Mouse (Mus musculus) cerebellum, adult 11 months (tissue): Measurements from ENCODE around the gene Rgn.

Experiments used
- DNase-seq: peaks from one replicate; pipeline ENCODE4 v3.0.0; 2022

Rgn gene

DNA sequence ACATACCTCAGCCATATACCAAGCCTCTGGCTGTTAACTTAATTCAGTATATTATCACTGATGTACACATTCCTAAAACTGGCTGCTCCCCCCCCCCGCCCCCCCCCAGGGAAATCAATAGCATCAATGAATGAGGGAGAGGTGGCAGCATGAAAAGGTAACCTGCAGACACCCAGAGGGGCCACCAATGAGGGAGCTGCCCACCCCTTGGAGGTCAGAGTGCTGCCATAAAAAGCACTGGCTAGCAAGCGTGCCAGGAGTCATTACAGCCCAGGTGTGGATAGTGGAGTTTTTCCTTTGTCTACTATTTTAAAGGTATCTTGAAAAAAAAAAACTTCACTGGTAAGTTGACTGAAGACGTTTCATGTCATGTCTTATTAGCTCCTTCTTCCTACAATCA lies at the start of gene Rgn:
Gene Rgn, plus strand, starts transcription at position 256 of the 400 bp plus-strand sequence.
- DNase-seq = no peak

DNA sequence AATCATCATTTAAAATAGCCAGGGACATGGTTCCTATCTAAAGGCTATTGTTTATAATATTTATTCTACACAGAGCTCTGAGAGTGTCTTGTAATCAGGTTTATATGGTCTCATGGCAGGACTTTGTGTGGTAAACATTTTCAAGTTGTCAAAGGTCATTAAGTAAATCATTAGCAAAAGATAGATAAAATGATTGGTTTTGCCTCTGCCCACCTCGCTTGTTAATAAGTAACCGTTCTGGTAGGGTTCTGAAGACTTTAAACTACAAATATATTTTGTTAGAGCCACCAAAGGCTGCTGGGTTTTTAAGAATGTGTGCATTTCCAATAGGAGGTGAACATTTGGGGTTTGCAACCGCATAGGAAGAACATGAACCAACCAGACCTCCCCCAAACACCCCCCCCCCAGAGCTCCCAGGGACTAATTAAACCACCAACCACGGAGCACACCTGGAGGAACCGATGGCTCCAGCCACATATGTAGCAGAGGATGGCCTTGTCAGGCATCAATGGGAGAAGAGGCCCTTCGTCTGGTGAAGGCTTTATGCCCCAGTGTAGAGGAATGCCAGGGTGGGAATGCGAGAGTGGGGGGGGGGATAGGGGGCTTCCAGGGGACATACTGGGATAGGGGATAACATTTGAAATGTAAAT lies 29.2 kb upstream of the Rgn start:
- DNase-seq = no peak

DNA sequence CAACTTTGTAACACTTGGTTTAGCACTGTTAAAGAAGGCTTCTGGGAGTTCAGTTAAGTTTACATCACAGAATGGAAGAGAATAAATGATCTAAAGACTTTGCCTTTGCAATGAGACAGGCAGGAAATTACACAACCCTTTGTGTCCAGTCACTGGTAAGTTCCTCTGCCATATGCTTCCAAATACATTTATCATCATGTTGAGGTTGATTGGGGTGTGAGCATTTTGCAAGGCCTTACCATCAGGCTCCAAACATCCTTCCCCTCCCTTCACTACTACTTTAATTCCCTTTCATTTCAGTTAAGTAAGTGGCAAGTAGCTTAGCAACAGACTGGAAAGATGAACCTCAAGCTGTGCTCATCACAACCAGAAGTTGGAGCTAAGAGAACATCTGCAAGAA lies 28.0 kb upstream of the Rgn start:
- no peak for DNase-seq

DNA sequence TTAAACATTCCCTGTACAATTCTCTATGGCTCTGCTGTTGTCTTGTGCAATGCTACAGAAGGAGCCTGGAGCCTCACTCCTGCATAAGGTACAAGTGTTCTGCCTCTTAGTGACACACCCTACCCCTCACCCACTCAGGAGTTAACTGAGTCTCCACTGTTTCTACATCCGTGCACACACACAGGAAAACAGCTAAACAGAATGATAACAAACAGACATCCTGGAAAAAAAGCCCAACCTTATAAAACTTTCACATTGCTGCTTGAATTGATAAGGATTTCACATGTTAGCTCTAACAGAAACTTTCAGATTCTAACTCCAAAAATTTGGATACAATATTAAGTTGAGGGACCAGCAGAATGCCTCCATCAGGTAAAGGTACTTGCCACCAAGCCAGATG lies 17.0 kb upstream of the Rgn start:
- no peak for DNase-seq

DNA sequence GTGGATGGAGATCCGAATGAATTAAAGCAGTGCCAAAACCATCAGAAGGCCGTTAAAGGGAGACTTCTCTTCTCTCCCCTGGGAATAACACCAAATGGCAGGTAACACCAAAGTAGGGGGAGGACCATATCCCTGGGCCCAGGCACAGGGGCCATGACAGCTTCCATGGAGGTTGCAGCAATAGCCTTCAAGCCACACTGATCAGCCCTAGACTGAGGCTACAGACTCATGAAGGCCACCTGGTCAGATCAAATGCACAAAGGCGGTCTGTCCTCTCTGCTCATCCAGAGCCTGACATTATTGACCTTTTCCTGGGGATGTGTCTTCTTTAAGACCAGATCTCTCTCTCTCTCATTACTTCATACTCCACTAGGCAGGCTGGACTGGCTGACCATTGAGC lies 5.7 kb upstream of the Rgn start:
- no peak for DNase-seq

DNA sequence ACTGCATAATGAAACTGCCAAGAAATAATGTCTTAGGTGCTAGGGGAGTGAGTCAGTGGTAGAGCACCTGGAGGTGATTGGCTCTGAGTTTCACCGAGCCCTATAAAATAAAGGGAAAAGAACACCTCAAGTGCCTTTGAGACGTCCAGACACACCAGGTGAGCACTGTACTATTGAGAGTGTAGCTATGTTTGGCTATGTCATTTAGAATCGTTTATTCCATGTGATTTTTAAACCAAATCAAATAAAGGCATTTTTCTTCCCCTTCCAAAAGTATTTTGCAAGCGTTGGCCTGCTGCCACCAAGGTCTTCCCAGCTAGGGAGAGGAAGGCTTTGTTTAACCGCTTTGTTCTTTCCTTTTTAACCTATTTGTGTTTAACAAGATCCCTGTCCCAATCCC lies 2.0 kb upstream of the Rgn start:
- DNase-seq = no peak

DNA sequence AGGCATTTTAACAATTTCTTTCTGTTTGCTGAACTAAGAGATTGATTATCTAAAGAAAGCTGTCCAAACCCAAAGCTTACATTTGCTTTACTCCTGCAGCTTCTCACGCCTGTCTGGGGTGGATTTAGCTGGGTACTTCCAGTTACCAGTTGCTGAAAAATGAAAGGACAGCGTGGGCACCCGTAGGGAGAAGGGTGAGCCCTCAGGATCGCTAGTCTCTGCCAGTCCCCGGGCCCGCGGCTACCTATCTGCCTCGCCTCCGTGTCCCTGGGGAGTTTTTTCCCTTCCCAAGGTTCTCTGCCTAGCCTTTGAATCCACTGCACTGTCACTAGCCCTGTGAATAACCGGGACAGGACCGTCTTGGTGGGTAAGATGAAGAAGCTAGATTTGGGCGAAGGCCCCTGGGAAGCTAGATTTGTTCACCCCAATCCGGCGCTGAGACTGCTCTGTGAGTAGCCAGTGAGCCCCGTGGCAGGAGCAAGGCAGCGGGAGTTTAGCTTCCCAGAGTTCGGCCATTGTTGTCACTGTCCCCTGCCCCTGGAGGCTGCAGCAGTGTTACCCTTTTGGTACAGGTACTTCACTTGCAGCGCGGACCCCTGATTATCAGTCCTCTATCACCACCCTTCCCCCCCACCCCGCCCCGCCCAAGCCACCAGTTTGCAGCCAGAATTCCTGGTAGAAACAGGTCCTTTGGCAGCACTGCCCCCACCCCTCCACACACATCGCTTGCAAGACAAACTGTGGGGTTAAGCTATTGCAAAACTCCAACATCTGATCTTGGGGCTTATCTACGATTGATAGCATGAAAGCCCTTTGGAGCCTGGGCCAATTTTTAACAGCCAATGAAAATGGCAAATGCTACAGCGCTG lies 1.3 kb upstream of the Rgn start:
- DNase-seq = peak; percentile 7

DNA sequence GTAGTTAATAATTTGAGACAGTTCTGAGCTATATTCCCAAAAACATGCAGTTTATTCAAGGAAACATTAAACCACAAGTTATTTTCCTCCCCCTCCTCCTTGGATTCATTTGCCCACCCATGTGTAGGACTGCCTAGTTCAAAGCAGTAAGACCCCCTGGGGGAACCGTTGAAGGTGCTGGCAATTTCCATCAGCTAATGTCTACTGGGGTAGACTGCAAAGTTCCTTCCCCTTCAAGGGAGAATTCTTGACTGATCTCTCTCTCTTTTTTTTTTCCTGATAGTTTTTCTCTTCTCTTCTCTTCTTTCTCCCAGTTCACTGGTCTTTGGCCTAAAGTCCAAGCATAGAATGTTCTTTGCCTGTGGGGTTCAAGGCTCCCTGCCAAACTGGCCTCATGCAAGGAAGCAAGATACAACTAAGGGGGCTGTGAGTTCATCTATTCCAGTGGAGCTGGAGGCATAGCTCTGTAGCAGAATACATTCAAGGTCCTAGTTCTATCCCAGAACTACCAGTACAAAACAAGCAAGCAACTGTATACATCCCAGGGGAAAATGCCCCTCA lies 627 bp upstream of the Rgn start:
- DNase-seq = no peak

DNA sequence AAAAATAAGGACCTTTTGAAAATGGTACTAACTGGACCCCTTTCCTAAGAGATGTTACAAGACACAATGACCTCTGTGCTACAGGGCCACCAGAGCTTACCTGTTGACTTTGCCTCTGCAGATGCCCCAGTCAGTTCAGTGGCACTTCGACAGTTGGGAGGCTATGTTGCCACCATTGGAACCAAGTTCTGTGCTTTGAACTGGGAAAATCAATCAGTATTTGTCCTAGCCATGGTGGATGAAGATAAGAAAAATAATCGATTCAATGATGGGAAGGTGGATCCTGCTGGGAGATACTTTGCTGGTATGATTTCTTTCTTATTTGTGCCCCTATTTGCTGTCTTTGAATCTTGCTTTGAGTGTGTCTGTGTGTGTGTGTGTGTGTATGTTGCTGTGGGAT lies 2.6 kb downstream of the Rgn start:
- no peak for DNase-seq

DNA sequence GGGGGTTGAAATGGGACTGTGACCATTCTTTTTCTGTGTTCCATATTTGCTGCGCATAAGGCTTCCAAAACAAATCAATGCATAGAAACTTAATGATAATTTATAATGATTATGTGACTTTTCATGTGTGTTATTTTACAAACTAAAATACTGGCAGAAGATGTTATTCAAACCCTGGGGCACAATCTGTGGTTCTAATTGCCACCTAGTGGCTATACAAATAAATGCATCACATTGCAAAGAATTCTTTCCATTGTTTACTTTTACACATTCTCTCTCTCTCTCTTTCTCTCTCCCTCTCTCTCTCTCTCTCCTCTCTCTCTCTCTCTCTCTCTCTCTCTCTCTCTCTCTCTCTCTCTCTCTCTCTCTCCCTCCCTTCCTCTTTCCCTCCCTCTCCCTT lies 12.3 kb downstream of the Rgn start:
- no peak for DNase-seq

DNA sequence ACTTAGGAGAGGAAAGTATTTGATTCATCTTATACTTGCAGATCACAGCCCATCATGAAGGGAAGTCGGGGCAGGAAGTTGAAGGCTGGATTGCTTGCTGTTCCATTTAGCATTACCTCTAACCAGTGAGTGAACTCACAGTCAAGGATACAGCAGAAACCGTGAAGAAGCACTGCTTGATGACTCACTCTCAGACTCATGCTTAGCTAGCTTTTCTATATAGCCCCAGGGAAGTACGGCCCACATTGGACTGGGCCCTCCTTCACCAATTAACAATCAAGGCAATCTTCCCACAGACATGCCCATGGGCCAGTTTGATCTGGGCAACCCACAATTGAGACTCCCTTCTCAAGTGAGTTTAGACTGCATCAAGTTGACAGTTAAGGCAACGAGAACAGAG lies 14.4 kb downstream of the Rgn start:
- DNase-seq = no peak

DNA sequence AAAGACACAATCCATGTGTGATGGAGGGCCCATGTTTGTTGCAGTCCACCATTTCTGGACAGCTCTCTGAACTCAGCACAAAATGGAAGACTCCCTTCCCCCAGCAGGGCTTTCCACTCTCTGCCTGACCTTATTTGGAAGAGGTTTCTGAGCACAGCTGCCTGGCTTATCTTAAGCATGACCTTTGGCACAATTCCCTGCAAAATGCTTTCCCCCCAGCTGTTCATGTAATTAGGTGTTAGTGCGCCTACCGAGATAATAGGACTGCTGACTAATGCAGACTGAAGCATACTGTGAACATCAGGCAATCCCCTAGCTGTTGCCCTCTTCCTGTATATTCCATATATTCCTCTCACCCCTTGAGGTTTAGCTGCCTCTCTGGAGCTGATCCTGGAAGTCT lies 21.4 kb downstream of the Rgn start:
- DNase-seq = no peak

DNA sequence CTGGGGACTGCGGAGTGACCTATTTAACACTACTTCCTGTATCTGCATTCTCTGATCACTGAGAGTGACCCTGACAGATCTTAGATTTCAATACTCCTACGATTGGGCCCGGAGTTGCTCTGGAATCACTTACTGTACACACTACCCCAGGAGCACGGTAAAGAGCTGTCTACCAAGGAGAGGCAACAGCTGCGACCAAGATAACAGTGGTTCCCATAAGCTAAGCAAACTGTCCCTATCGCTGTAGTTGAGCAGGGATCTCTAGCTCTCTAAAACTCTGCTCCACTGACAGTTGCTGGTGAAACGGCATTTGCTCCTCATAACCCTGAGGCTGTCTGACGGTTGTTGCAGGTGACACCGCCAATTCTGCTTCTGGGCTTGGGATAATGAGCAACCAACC lies 23.1 kb downstream of the Rgn start:
- DNase-seq = no peak

DNA sequence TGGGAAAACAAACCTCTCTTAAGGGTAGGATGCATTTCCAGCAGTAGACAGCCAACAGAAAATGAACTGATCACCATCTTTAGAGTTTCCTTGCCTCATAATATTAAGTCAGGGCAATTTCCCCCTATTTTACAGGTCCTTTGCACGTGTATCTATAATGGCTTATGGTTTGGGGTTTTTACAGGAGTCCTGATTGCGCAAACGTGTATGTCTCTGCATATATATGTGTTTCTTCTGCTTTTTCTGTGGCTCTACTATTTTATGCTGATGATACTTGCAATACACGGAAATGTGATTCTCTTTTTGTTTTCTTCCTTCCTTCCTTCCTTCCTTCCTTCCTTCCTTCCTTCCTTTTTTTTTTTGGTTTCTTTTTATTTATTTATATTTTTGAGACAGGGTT lies 24.3 kb downstream of the Rgn start:
- no peak for DNase-seq

DNA sequence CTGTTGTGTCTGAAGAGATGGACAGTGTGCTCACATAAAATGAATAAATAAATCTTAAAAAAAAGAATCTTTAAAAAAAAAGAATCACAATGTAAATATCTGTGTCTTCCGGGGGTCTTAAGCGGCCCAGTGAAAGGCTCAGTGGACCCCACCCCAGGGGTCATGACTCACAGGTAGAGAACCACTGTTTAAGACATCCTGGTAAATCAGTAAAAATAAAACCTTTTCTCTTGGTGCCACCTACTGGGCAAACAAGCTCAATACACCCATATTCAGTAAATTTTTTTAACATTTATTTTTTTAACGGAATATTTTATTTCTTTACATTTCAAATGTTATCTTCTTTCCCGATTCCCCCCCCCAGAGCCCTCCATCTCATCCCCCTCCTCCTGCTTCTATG lies 38.4 kb downstream of the Rgn start:
- DNase-seq = no peak

DNA sequence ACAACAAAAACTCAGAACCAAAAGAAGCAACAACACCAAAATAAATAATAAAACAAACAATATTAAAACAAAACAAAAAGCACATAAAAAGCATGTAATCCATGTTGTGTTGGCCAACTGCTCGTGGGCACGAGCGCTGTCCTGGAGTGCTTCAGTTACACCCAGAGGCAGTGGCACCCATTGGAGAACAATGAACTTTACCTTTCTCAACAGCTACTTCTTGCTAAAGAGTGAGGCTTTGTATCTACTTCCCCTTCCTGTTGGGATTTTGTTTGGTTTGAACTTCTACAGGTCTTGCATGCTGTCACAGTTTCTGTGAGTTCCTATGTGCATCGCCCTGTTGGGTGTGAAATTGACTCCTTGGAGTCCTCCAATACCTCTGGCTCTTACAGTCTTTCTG lies 58.9 kb downstream of the Rgn start:
- DNase-seq = no peak
